Mouse (Mus musculus) thymus, adult 2 months (tissue): ENCODE results near the gene Abcg5. TPM values are rescaled to one million over a fixed set of nuclear protein-coding genes. Genes with fewer than 3 reads are reported as not detected.

Experiments
- DNase-seq: peaks from one replicate; pipeline ENCODE4 v3.0.0; 2021
- H3K27ac ChIP-seq: fragments of 200-500 bp; 2 replicates; pipeline ENCODE4 v1.5.1; 2012; ENCODE audit warnings: low read length, control low read depth; ENCODE audit not compliant: control insufficient read depth, insufficient read depth
- H3K27me3 ChIP-seq: fragments of 200-500 bp; 2 replicates; pipeline ENCODE4 v1.6.1; 2012; ENCODE audit warnings: mild to moderate bottlenecking, low read length, moderate library complexity, mixed read lengths; ENCODE audit not compliant: control insufficient read depth, insufficient read depth
- H3K36me3 ChIP-seq: fragments of 200-500 bp; 2 replicates; pipeline ENCODE4 v1.6.1; 2012; ENCODE audit warnings: mild to moderate bottlenecking, low read length, moderate library complexity; ENCODE audit not compliant: control insufficient read depth, insufficient read depth
- H3K4me1 ChIP-seq: fragments of 200-500 bp; replicated peaks from 2 replicates; pipeline ENCODE4 v1.6.1; 2012; ENCODE audit warnings: low read length; ENCODE audit not compliant: control insufficient read depth, insufficient read depth
- H3K4me3 ChIP-seq: fragments of 200-500 bp; 2 replicates; pipeline ENCODE4 v1.5.1; 2012; ENCODE audit warnings: mild to moderate bottlenecking, low read length, control low read depth, moderate library complexity; ENCODE audit not compliant: control insufficient read depth, insufficient read depth
- CTCF ChIP-seq: fragments of 200-500 bp; IDR thresholded peaks from 2 replicates; pipeline ENCODE4 v1.5.1; 2012; ENCODE audit warnings: mild to moderate bottlenecking, control low read depth, low read length, moderate library complexity, borderline replicate concordance; ENCODE audit not compliant: control insufficient read depth, poor library complexity, insufficient read depth; ENCODE audit errors: extremely low read depth
- POLR2A ChIP-seq: fragments of 200-500 bp; IDR thresholded peaks from 2 replicates; pipeline ENCODE4 v1.6.1; 2012; ENCODE audit warnings: mild to moderate bottlenecking, low read length, control low read depth, moderate library complexity; ENCODE audit not compliant: control insufficient read depth, poor library complexity, insufficient read depth; ENCODE audit errors: extremely low read depth
- WGBS: fragments of 180-500 bp; shearing (Covaris S2); methylation state at CpG from one replicate; pipeline ENCODE4 v1.1.7; 2018; 5-methylcytosine and 5-hydroxymethylcytosine counted together
- polyA plus RNA-seq: library from polyadenylated mRNA; depleted of rRNA; stranded (reverse); fragments of >200 nt; gene quantifications from 2 replicates; pipeline ENCODE4 v1.2.3, GENCODE M21; 2012

The Abcg5 gene
- polyA plus RNA-seq, 1 experiment, result 1.1 TPM

GRCm38 (mm10) chr17:84658951-84659350 lies 23.9 kb downstream of the Abcg5 start:
- TF ChIP-seq CTCF, result no peak
- no peak for TF ChIP-seq POLR2A

DNA sequence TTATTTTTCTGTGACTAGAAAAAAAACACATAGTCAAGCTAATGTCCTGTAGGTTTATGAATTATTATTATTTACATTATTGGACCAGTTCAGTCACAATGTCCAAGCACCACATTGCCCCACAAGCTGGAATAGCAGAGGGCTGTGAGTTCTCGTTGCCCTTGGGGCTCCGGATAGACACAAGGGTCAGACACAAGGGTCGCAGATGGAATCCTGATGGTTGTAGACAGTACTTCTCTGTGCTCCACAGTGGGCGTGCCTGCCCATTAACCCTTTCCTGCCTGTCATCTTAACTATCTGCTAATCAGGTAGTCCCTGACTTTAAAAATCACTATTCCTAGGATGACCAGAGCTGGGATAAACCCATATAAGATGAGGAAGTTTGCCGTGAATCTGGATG lies 24.6 kb downstream of the Abcg5 start:
- Histone ChIP-seq H3K4me1 (peaks cover 7% of the 10 kb centered on the region), H3K27me3 (no peaks in the 10 kb centered on the region), H3K4me3 (no peak overlapping the region), H3K36me3 (no peaks in the 10 kb centered on the region), H3K27ac (no peak overlapping the region)
- 91% methylated on average over 5 of the region's 5 CpGs for WGBS
- DNase-seq, result no peak
- TF ChIP-seq POLR2A, result no peak
- no peak for TF ChIP-seq CTCF

More at GRCm38 (mm10) chr17:84658951-84659350, 23.9 kb downstream of the Abcg5 start:
- no peaks in the 10 kb centered on the region for H3K36me3 ChIP-seq
- 94% methylated on average over 8 of the region's 8 CpGs for WGBS
- H3K4me3 ChIP-seq, result no peak overlapping the region
- H3K4me1 ChIP-seq, result peaks cover 7% of the 10 kb centered on the region
- no peaks in the 10 kb centered on the region for H3K27me3 ChIP-seq
- H3K27ac ChIP-seq, result no peak overlapping the region
- DNase-seq, result no peak

- no peak for DNase-seq
- no peak overlapping the region for H3K4me3 ChIP-seq
- H3K36me3 ChIP-seq, result no peaks in the 10 kb centered on the region
- 91% methylated on average over 7 of the region's 7 CpGs for WGBS
- no peak overlapping the region for H3K27ac ChIP-seq
- TF ChIP-seq POLR2A (no peak), CTCF (no peak)
- H3K27me3 ChIP-seq, result no peaks in the 10 kb centered on the region
- peaks cover 7% of the 10 kb centered on the region for H3K4me1 ChIP-seq
These were observed 25.0 kb downstream of the Abcg5 start for GRCm38 (mm10) chr17:84657782-84658181.

DNA sequence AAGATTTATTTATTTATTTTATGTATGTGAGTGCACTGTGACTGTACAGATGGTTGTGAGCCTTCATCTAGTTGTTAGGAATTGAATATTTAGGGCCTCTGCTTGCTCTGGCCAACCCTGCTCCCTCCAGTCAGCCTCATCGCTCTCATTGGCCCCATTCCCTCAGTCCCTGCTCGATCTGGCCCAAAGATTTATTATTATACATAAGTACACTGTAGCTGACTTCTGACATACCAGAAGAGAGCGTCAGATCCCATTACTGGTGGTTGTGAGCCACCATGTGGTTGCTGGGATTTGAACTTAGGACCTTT lies 25.4 kb downstream of the Abcg5 start:
- Histone ChIP-seq H3K36me3 (no peaks in the 10 kb centered on the region), H3K27ac (no peak overlapping the region), H3K27me3 (no peaks in the 10 kb centered on the region), H3K4me3 (no peak overlapping the region), H3K4me1 (peaks cover 7% of the 10 kb centered on the region)
- DNase-seq, result no peak
- TF ChIP-seq CTCF (no peak), POLR2A (no peak)
- 92% methylated on average over 3 of the region's 3 CpGs for WGBS

- 94% methylated on average over 19 of the region's 19 CpGs for WGBS
These were observed 26.0 kb downstream of the Abcg5 start for GRCm38 (mm10) chr17:84656653-84657421.

GRCm38 (mm10) chr17:84656205-84656604 lies 26.6 kb downstream of the Abcg5 start:
- DNase-seq, result no peak

More at GRCm38 (mm10) chr17:84656653-84657421, 26.0 kb downstream of the Abcg5 start:
- TF ChIP-seq CTCF (no peak), POLR2A (no peak)
- H3K4me3 ChIP-seq, result no peak overlapping the region
- no peaks in the 10 kb centered on the region for H3K27me3 ChIP-seq
- no peak for DNase-seq
- H3K36me3 ChIP-seq, result no peaks in the 10 kb centered on the region
- H3K4me1 ChIP-seq, result peaks cover 7% of the 10 kb centered on the region
- H3K27ac ChIP-seq, result no peak overlapping the region

More at GRCm38 (mm10) chr17:84656205-84656604, 26.6 kb downstream of the Abcg5 start:
- no peak overlapping the region for H3K4me3 ChIP-seq
- peaks cover 7% of the 10 kb centered on the region for H3K4me1 ChIP-seq
- H3K36me3 ChIP-seq, result no peaks in the 10 kb centered on the region
- no peak for TF ChIP-seq POLR2A
- TF ChIP-seq CTCF, result no peak
- WGBS, result 90% methylated on average over 5 of the region's 5 CpGs
- no peaks in the 10 kb centered on the region for H3K27me3 ChIP-seq
- no peak overlapping the region for H3K27ac ChIP-seq
